Mouse (Mus musculus) kidney, adult 9 months (tissue): ENCODE data around the gene Ttll11.
A peak's percentile ranks its signal among the peaks of the same experiment; 100 is the strongest.

ENCODE experiments used
- DNase-seq: peaks from one replicate; pipeline ENCODE4 v3.0.0; 2022

Gene Ttll11

GRCm38 (mm10) chr2:35720550-35720949 is 259.2 kb downstream of the Ttll11 start:
- no peak for DNase-seq

- no peak for DNase-seq
Observed at GRCm38 (mm10) chr2:35720104-35720503, 259.6 kb downstream of the Ttll11 start.

- DNase-seq = no peak
Observed at GRCm38 (mm10) chr2:35719230-35720005, 260.3 kb downstream of the Ttll11 start.

- DNase-seq = no peak
Observed at GRCm38 (mm10) chr2:35718662-35719061, 261.1 kb downstream of the Ttll11 start.

GRCm38 (mm10) chr2:35718003-35718500 is 261.7 kb downstream of the Ttll11 start:
- peak; percentile 29 for DNase-seq

GRCm38 (mm10) chr2:35716175-35716574 is 263.5 kb downstream of the Ttll11 start:
- no peak for DNase-seq

GRCm38 (mm10) chr2:35715485-35715884 is 264.2 kb downstream of the Ttll11 start:
- no peak for DNase-seq

GRCm38 (mm10) chr2:35714742-35715167 is 265.0 kb downstream of the Ttll11 start:
- no peak for DNase-seq

GRCm38 (mm10) chr2:35713460-35713859 is 266.3 kb downstream of the Ttll11 start:
- no peak for DNase-seq

GRCm38 (mm10) chr2:35712611-35713010 is 267.1 kb downstream of the Ttll11 start:
- DNase-seq = no peak

- DNase-seq = no peak
Observed at GRCm38 (mm10) chr2:35703241-35703640, 276.5 kb downstream of the Ttll11 start.

- DNase-seq = no peak
Observed at GRCm38 (mm10) chr2:35702608-35703007, 277.1 kb downstream of the Ttll11 start.

- no peak for DNase-seq
Observed at GRCm38 (mm10) chr2:35702001-35702400, 277.7 kb downstream of the Ttll11 start.
